Mouse (Mus musculus) CD8-positive naive resting alpha-beta T cell, adult 2 months (primary cell): ENCODE results near the gene Tmem9b.

Experiments used
- DNase-seq, 2 experiments: peaks; one replicate each; pipeline ENCODE4 v3.0.0; 2022; ENCODE audit warnings: low read depth in 2 of 2, low spot score in 2 of 2

Gene Tmem9b

GRCm38 (mm10) chr7:109752008-109752925 is at the start of gene Tmem9b:
Gene Tmem9b, minus strand, starts transcription at chr7:109752875.
- DNase-seq: peak; percentile 64 to 69

- no peak for DNase-seq
These were observed 48.0 kb upstream of the Tmem9b start for GRCm38 (mm10) chr7:109800626-109801025.

GRCm38 (mm10) chr7:109799168-109799567 is 46.5 kb upstream of the Tmem9b start:
- DNase-seq: no peak

- DNase-seq: no peak
These were observed 42.9 kb upstream of the Tmem9b start for GRCm38 (mm10) chr7:109795564-109795963.

- DNase-seq: no peak
These were observed 41.9 kb upstream of the Tmem9b start for GRCm38 (mm10) chr7:109794556-109794955.

- DNase-seq: peak; percentile 29 to 68
These were observed 40.1 kb upstream of the Tmem9b start for GRCm38 (mm10) chr7:109792759-109793158.

- DNase-seq: no peak
These were observed 38.1 kb upstream of the Tmem9b start for GRCm38 (mm10) chr7:109790818-109791217.

GRCm38 (mm10) chr7:109787860-109788259 is 35.2 kb upstream of the Tmem9b start:
- no peak for DNase-seq

GRCm38 (mm10) chr7:109783281-109783680 is 30.6 kb upstream of the Tmem9b start:
- DNase-seq: no peak

GRCm38 (mm10) chr7:109781470-109782203 is 29.0 kb upstream of the Tmem9b start, which contains the start of gene Nrip3:
Gene Nrip3, minus strand, starts transcription at chr7:109782025.
- DNase-seq: peak; percentile 22 to 42

- peak in 1 of 2 experiments; percentile 21 for DNase-seq
These were observed 28.4 kb upstream of the Tmem9b start for GRCm38 (mm10) chr7:109781087-109781469.

GRCm38 (mm10) chr7:109772251-109772650 is 19.6 kb upstream of the Tmem9b start:
- no peak for DNase-seq

GRCm38 (mm10) chr7:109768699-109769383 is 16.2 kb upstream of the Tmem9b start:
- peak; percentile 13 to 28 for DNase-seq

GRCm38 (mm10) chr7:109767575-109768350 is 15.1 kb upstream of the Tmem9b start:
- no peak for DNase-seq

GRCm38 (mm10) chr7:109764009-109764408 is 11.3 kb upstream of the Tmem9b start:
- DNase-seq: no peak

- DNase-seq: no peak
These were observed 3.6 kb upstream of the Tmem9b start for GRCm38 (mm10) chr7:109756291-109756690.

- no peak for DNase-seq
These were observed 1.4 kb upstream of the Tmem9b start for GRCm38 (mm10) chr7:109754034-109754433.

GRCm38 (mm10) chr7:109751427-109752007 is 1.2 kb downstream of the Tmem9b start:
- no peak for DNase-seq

GRCm38 (mm10) chr7:109747747-109748146 is 4.9 kb downstream of the Tmem9b start:
- no peak for DNase-seq

GRCm38 (mm10) chr7:109741703-109742102 is 11.0 kb downstream of the Tmem9b start:
- DNase-seq: peak in 1 of 2 experiments; percentile 25
